Mouse (Mus musculus) midbrain, embryonic 12.5 days (tissue): ENCODE data around the gene Treml1. TPM values are rescaled to one million over a fixed set of nuclear protein-coding genes. Genes with fewer than 3 reads are reported as not detected.
"Not testable (repeated sequence)": the region's sequence is repeated elsewhere in the genome, so short reads cannot be mapped to it uniquely, and the experiment has no call there.

Experiments used
- ATAC-seq: fragments of 200-750 bp; cut with Nextera tagmentation; 2 replicates; pipeline ENCODE4 v1.8.0; 2017; ENCODE audit warnings: low read depth, moderate TSS enrichment, moderate library complexity; ENCODE audit not compliant: low FRiP score
- H3K27ac ChIP-seq: fragments of 300-500 bp; sonication (generic); replicated peaks from 2 replicates; pipeline ENCODE4 v1.5.1; 2016; ENCODE audit warnings: mild to moderate bottlenecking
- H3K27me3 ChIP-seq: fragments of 300-500 bp; sonication (generic); 2 replicates; pipeline ENCODE4 v1.6.1; 2016; ENCODE audit warnings: mild to moderate bottlenecking
- H3K36me3 ChIP-seq: fragments of 300-500 bp; sonication (generic); 2 replicates; pipeline ENCODE4 v1.6.1; 2016
- H3K4me1 ChIP-seq: fragments of 300-500 bp; sonication (generic); 2 replicates; pipeline ENCODE4 v1.6.1; 2016
- H3K4me2 ChIP-seq: fragments of 300-500 bp; sonication (generic); replicated peaks from 2 replicates; pipeline ENCODE4 v1.6.1; 2016; ENCODE audit warnings: mild to moderate bottlenecking, moderate library complexity
- H3K4me3 ChIP-seq: fragments of 300-500 bp; sonication (generic); 2 replicates; pipeline ENCODE4 v1.5.1; 2016; ENCODE audit warnings: mild to moderate bottlenecking
- H3K9ac ChIP-seq: fragments of 300-500 bp; sonication (generic); replicated peaks from 2 replicates; pipeline ENCODE4 v1.6.1; 2016; ENCODE audit warnings: mild to moderate bottlenecking, moderate library complexity
- H3K9me3 ChIP-seq: fragments of 300-500 bp; sonication (generic); 2 replicates; pipeline ENCODE4 v1.6.1; 2016; ENCODE audit warnings: mild to moderate bottlenecking
- WGBS: fragments of 180-500 bp; shearing (Covaris S2); methylation state at CpG from one replicate; pipeline ENCODE4 v1.1.7; 2016; 5-methylcytosine and 5-hydroxymethylcytosine counted together
- polyA plus RNA-seq: library from polyadenylated mRNA; unstranded; fragments of >200 nt; fragmentation: Nextera tagmentation; extraction: Ambion mirVana; gene quantifications from 2 replicates; pipeline ENCODE4 v1.2.1, GENCODE M21; 2016

Treml1 gene
- polyA plus RNA-seq, 1 experiment from 2014 or later: 1.6 TPM

GRCm38 (mm10) chr17:48340267-48340666 lies 19.4 kb upstream of the Treml1 start:
- Histone ChIP-seq H3K4me1 (0 out of 2 replicates have a peak, but pooled peaks cover 3% of the 10 kb centered on the region), H3K9ac (no peak overlapping the region), H3K9me3 (no peaks in the 10 kb centered on the region), H3K27me3 (no peaks in the 10 kb centered on the region), H3K4me2 (no peak overlapping the region), H3K36me3 (no peaks in the 10 kb centered on the region), H3K4me3 (no peak overlapping the region), H3K27ac (no peak overlapping the region)
- ATAC-seq: no peak
- WGBS: 82% methylated on average over 1 of the region's 1 CpGs

- Histone ChIP-seq H3K4me1 (0 out of 2 replicates have a peak, but pooled peaks cover 3% of the 10 kb centered on the region), H3K27ac (no peak overlapping the region), H3K4me3 (no peak overlapping the region), H3K9ac (no peak overlapping the region), H3K4me2 (no peak overlapping the region), H3K36me3 (no peaks in the 10 kb centered on the region), H3K9me3 (no peaks in the 10 kb centered on the region), H3K27me3 (no peaks in the 10 kb centered on the region)
- WGBS: 84% methylated on average over 3 of the region's 3 CpGs
- ATAC-seq: no peak
Measured at GRCm38 (mm10) chr17:48341947-48342346, 17.8 kb upstream of the Treml1 start.

GRCm38 (mm10) chr17:48343065-48343464 lies 16.7 kb upstream of the Treml1 start:
- Histone ChIP-seq H3K9ac (no peak overlapping the region), H3K4me3 (no peak overlapping the region), H3K4me1 (0 out of 2 replicates have a peak, but pooled peaks cover 3% of the 10 kb centered on the region), H3K4me2 (no peak overlapping the region), H3K36me3 (no peaks in the 10 kb centered on the region), H3K27ac (no peak overlapping the region), H3K9me3 (no peaks in the 10 kb centered on the region), H3K27me3 (no peaks in the 10 kb centered on the region)
- 92% methylated on average over 2 of the region's 2 CpGs for WGBS
- ATAC-seq: no peak

GRCm38 (mm10) chr17:48345824-48346223 lies 13.9 kb upstream of the Treml1 start:
- no peaks in the 10 kb centered on the region for H3K9me3 ChIP-seq
- no peak overlapping the region for H3K4me3 ChIP-seq
- H3K27ac ChIP-seq: no peak overlapping the region
- WGBS: 87% methylated on average over 4 of the region's 4 CpGs
- H3K4me2 ChIP-seq: no peak overlapping the region
- no peaks in the 10 kb centered on the region for H3K4me1 ChIP-seq
- no peak overlapping the region for H3K9ac ChIP-seq
- no peaks in the 10 kb centered on the region for H3K36me3 ChIP-seq
- no peak for ATAC-seq
- H3K27me3 ChIP-seq: no peaks in the 10 kb centered on the region

- WGBS: 85% methylated on average over 5 of the region's 5 CpGs
- no peaks in the 10 kb centered on the region for H3K4me1 ChIP-seq
- H3K9ac ChIP-seq: no peak within 1 kb of the TSS
- H3K9me3 ChIP-seq: no peaks in the 10 kb centered on the region
- no peak within 1 kb of the TSS for H3K27ac ChIP-seq
- no peak for ATAC-seq
- H3K4me2 ChIP-seq: no peak within 1 kb of the TSS
- no peak within 1 kb of the TSS for H3K4me3 ChIP-seq
- H3K36me3 ChIP-seq: no peaks in the 10 kb centered on the region
- no peaks in the 10 kb centered on the region for H3K27me3 ChIP-seq
Measured at GRCm38 (mm10) chr17:48346231-48346630, 13.5 kb upstream of the Treml1 start, which contains the start of gene Trem2. TSS of gene Trem2 (plus strand) at chr17:48346401.

- WGBS: 69% methylated on average over 4 of the region's 4 CpGs
- no peak overlapping the region for H3K4me3 ChIP-seq
- no peaks in the 10 kb centered on the region for H3K27me3 ChIP-seq
- ATAC-seq: no peak
- H3K9me3 ChIP-seq: no peaks in the 10 kb centered on the region
- no peak overlapping the region for H3K9ac ChIP-seq
- no peaks in the 10 kb centered on the region for H3K36me3 ChIP-seq
- H3K4me2 ChIP-seq: no peak overlapping the region
- no peak overlapping the region for H3K27ac ChIP-seq
- no peaks in the 10 kb centered on the region for H3K4me1 ChIP-seq
Measured at GRCm38 (mm10) chr17:48346834-48347233, 12.9 kb upstream of the Treml1 start.

GRCm38 (mm10) chr17:48347287-48347686 lies 12.4 kb upstream of the Treml1 start:
- H3K9ac ChIP-seq: no peak overlapping the region

GRCm38 (mm10) chr17:48350681-48351193 lies 9.0 kb upstream of the Treml1 start:
- H3K4me2 ChIP-seq: no peak overlapping the region
- H3K4me3 ChIP-seq: no peak overlapping the region
- ATAC-seq: no peak
- H3K27ac ChIP-seq: no peak overlapping the region
- WGBS: 68% methylated on average over 5 of the region's 5 CpGs
- H3K4me1 ChIP-seq: no peaks in the 10 kb centered on the region
- no peaks in the 10 kb centered on the region for H3K27me3 ChIP-seq
- no peaks in the 10 kb centered on the region for H3K9me3 ChIP-seq
- no peaks in the 10 kb centered on the region for H3K36me3 ChIP-seq
- no peak overlapping the region for H3K9ac ChIP-seq

More at GRCm38 (mm10) chr17:48347287-48347686, 12.4 kb upstream of the Treml1 start:
- Histone ChIP-seq H3K4me2 (no peak overlapping the region), H3K9me3 (no peaks in the 10 kb centered on the region), H3K27me3 (no peaks in the 10 kb centered on the region), H3K4me1 (no peaks in the 10 kb centered on the region), H3K27ac (no peak overlapping the region), H3K36me3 (no peaks in the 10 kb centered on the region), H3K4me3 (no peak overlapping the region)
- ATAC-seq: no peak
- WGBS: 75% methylated on average over 2 of the region's 2 CpGs

GRCm38 (mm10) chr17:48352976-48353375 lies 6.7 kb upstream of the Treml1 start:
- not testable (repeated sequence) for H3K4me3 ChIP-seq, H3K9me3 ChIP-seq, H3K36me3 ChIP-seq, H3K27me3 ChIP-seq, H3K27ac ChIP-seq, H3K9ac ChIP-seq, H3K4me2 ChIP-seq, H3K4me1 ChIP-seq, ATAC-seq
- 73% methylated on average over 7 of the region's 7 CpGs for WGBS

- no peaks in the 10 kb centered on the region for H3K27me3 ChIP-seq
- 95% methylated on average over 3 of the region's 3 CpGs for WGBS
- no peaks in the 10 kb centered on the region for H3K9me3 ChIP-seq
- no peak for ATAC-seq
- H3K4me2 ChIP-seq: no peak overlapping the region
- no peak overlapping the region for H3K4me3 ChIP-seq
- H3K4me1 ChIP-seq: no peaks in the 10 kb centered on the region
- H3K9ac ChIP-seq: no peak overlapping the region
- no peaks in the 10 kb centered on the region for H3K36me3 ChIP-seq
- H3K27ac ChIP-seq: no peak overlapping the region
Measured at GRCm38 (mm10) chr17:48355822-48356221, 3.9 kb upstream of the Treml1 start.

- H3K27me3 ChIP-seq: no peaks in the 10 kb centered on the region
- no peak overlapping the region for H3K9ac ChIP-seq
- no peak overlapping the region for H3K4me3 ChIP-seq
- H3K4me1 ChIP-seq: no peaks in the 10 kb centered on the region
- no peaks in the 10 kb centered on the region for H3K9me3 ChIP-seq
- H3K27ac ChIP-seq: no peak overlapping the region
- 60% methylated on average over 2 of the region's 2 CpGs for WGBS
- no peaks in the 10 kb centered on the region for H3K36me3 ChIP-seq
- no peak for ATAC-seq
- H3K4me2 ChIP-seq: no peak overlapping the region
Measured at GRCm38 (mm10) chr17:48357892-48358291, 1.8 kb upstream of the Treml1 start.

GRCm38 (mm10) chr17:48360462-48360861 lies 746 bp downstream of the Treml1 start:
- no peaks in the 10 kb centered on the region for H3K4me1 ChIP-seq
- no peaks in the 10 kb centered on the region for H3K9me3 ChIP-seq
- no peaks in the 10 kb centered on the region for H3K36me3 ChIP-seq
- no peak for ATAC-seq
- WGBS: 86% methylated on average over 4 of the region's 4 CpGs
- H3K9ac ChIP-seq: no peak overlapping the region
- no peak overlapping the region for H3K27ac ChIP-seq
- no peak overlapping the region for H3K4me3 ChIP-seq
- H3K27me3 ChIP-seq: no peaks in the 10 kb centered on the region
- H3K4me2 ChIP-seq: no peak overlapping the region

GRCm38 (mm10) chr17:48362346-48362745 lies 2.6 kb downstream of the Treml1 start:
- H3K9ac ChIP-seq: no peak overlapping the region
- H3K4me3 ChIP-seq: no peak overlapping the region
- H3K4me2 ChIP-seq: no peak overlapping the region
- no peaks in the 10 kb centered on the region for H3K36me3 ChIP-seq
- H3K9me3 ChIP-seq: no peaks in the 10 kb centered on the region
- WGBS: 83% methylated on average over 3 of the region's 3 CpGs
- no peak overlapping the region for H3K27ac ChIP-seq
- no peak for ATAC-seq
- no peaks in the 10 kb centered on the region for H3K27me3 ChIP-seq
- H3K4me1 ChIP-seq: no peaks in the 10 kb centered on the region; the same call in 1 of the 2 replicates
